8 mouse cellular contexts compared by ENCODE assay signal in genomic region chr3:116711624-116712435, GRCm38 (mm10). TPM values are rescaled to one million over a fixed set of nuclear protein-coding genes. Genes with fewer than 3 reads are reported as not detected.
A peak's percentile ranks its signal among the peaks of the same experiment; 100 is the strongest.
DNase-seq lines count a peak whose midpoint lies in the region; ATAC-seq and TF ChIP-seq lines count a peak whose summit lies in the region.

No protein-coding gene starts in this region.

- peak; percentile 74 to 79; a peak in 3 of 4 replicates for TF ChIP-seq POLR2A in MEL (IDR thresholded peaks at IDR 0.05; ENCODE audit: control insufficient read depth in 1 of 2, insufficient read depth in 1 of 2, low read depth in 1 of 2, low read length in 2 of 2, poor library complexity in 1 of 2)

- peak overlapping the region; percentile 94 for H3K9ac ChIP-seq in MEL (ENCODE audit: control insufficient read depth, low read depth, low read length, poor library complexity, severe bottlenecking)
- H3K9ac ChIP-seq in lung, postnatal 0 days (replicated peaks; ENCODE audit: low read depth): peak overlapping the region; percentile 93

- DNase-seq in MEL (ENCODE audit: low read depth, low spot score): peak; percentile 81
- peak; percentile 74 for DNase-seq in cerebellum, adult 9-10 months
- peak; percentile 75 for DNase-seq in hindbrain, embryonic 10.5 days (ENCODE audit: low spot score)
- peak; percentile 85 to 91 for DNase-seq in layer of hippocampus, postnatal 10 days (ENCODE audit: low spot score in 2 of 2)
- DNase-seq in lung, postnatal 0 days (ENCODE audit: low spot score): peak; percentile 83
- DNase-seq in ovary, postnatal 10 days (ENCODE audit: low spot score): peak; percentile 77
- DNase-seq in thymus, postnatal 10 days (ENCODE audit: low spot score in 2 of 2): peak; percentile 42 to 68

- H3K27ac ChIP-seq in MEL (ENCODE audit: control insufficient read depth, low read depth, low read length): peak overlapping the region; percentile 36
- peak overlapping the region; percentile 94 for H3K27ac ChIP-seq in hindbrain, embryonic 10.5 days
- H3K27ac ChIP-seq in lung, postnatal 0 days (ENCODE audit: low read length): peak overlapping the region; percentile 88

- TF ChIP-seq RAD21 in MEL (IDR thresholded peaks at IDR 0.05; ENCODE audit: low read depth, low read length): no peak

- H3K36me3 ChIP-seq in MEL (ENCODE audit: control insufficient read depth in 1 of 2, insufficient read depth in 2 of 2, low read length in 2 of 2): peaks cover 2 to 10% of the 10 kb centered on the region in 2 experiments; a peak in 2 of 4 replicates
- no peaks in the 10 kb centered on the region for H3K36me3 ChIP-seq in hindbrain, embryonic 10.5 days
- no peaks in the 10 kb centered on the region for H3K36me3 ChIP-seq in lung, postnatal 0 days (ENCODE audit: insufficient read depth, low read length)

- no peak; a peak in 1 of 4 replicates for TF ChIP-seq EP300 in MEL (IDR thresholded peaks at IDR 0.05; ENCODE audit: low read depth in 1 of 2, low read length in 2 of 2)
- no peak for TF ChIP-seq EP300 in lung, postnatal 0 days (IDR thresholded peaks at IDR 0.05)

- H3K4me1 ChIP-seq in MEL (ENCODE audit: control insufficient read depth in 1 of 2, insufficient read depth in 2 of 2, low read length in 2 of 2): peaks cover 4 to 17% of the 10 kb centered on the region in 2 experiments; a peak in 3 of 4 replicates
- peaks cover 10% of the 10 kb centered on the region for H3K4me1 ChIP-seq in hindbrain, embryonic 10.5 days (replicated peaks)
- peaks cover 5% of the 10 kb centered on the region; the same call in 1 of the 2 replicates for H3K4me1 ChIP-seq in lung, postnatal 0 days (ENCODE audit: insufficient read depth, low read depth, low read length)

- H3K4me2 ChIP-seq in lung, postnatal 0 days (replicated peaks; ENCODE audit: low read depth, low read length): peak overlapping the region; percentile 87

- TF ChIP-seq CTCF in MEL (IDR thresholded peaks at IDR 0.05 in 2 of 3, conservative IDR thresholded peaks at IDR 0.05 in 1 of 3; ENCODE audit: control insufficient read depth in 1 of 3, insufficient read depth in 1 of 3, low read depth in 2 of 3, low read length in 3 of 3, poor library complexity in 1 of 3, severe bottlenecking in 1 of 3): no peak
- no peak for TF ChIP-seq CTCF in lung, postnatal 0 days (IDR thresholded peaks at IDR 0.05)

- H3K79me2 ChIP-seq in MEL (ENCODE audit: control insufficient read depth, insufficient read depth, low read length, poor library complexity): peaks cover 26% of the 10 kb centered on the region

- H3K9me3 ChIP-seq in MEL (replicated peaks; ENCODE audit: insufficient read depth, low read length): no peaks in the 10 kb centered on the region
- H3K9me3 ChIP-seq in hindbrain, embryonic 10.5 days: no peaks in the 10 kb centered on the region
- H3K9me3 ChIP-seq in lung, postnatal 0 days (ENCODE audit: low read length): no peaks in the 10 kb centered on the region

- ATAC-seq in frontal cortex, adult (ENCODE audit: low TSS enrichment): peak; percentile 99
- peak; percentile 96 for ATAC-seq in lung, postnatal 0 days

- H3K27me3 ChIP-seq in MEL (ENCODE audit: control insufficient read depth in 1 of 2, insufficient read depth in 2 of 2, low read length in 2 of 2): no peaks in the 10 kb centered on the region
- H3K27me3 ChIP-seq in hindbrain, embryonic 10.5 days (ENCODE audit: insufficient read depth, poor library complexity, severe bottlenecking): peaks cover 13% of the 10 kb centered on the region
- H3K27me3 ChIP-seq in lung, postnatal 0 days (replicated peaks; ENCODE audit: insufficient read depth, low read length): no peaks in the 10 kb centered on the region

- peak overlapping the region; percentile 92 to 93 for H3K4me3 ChIP-seq in MEL (ENCODE audit: control insufficient read depth in 1 of 2, insufficient read depth in 1 of 2, low read depth in 2 of 2, low read length in 2 of 2)
- peak overlapping the region; percentile 91 for H3K4me3 ChIP-seq in hindbrain, embryonic 10.5 days
- H3K4me3 ChIP-seq in lung, postnatal 0 days (ENCODE audit: low read depth, low read length): peak overlapping the region; percentile 92

- under 1% methylated on average over 80 of the region's 85 CpGs for WGBS in hindbrain, embryonic 10.5 days
- WGBS in lung, postnatal 0 days: under 1% methylated on average over 67 of the region's 85 CpGs

TF ChIP-seq in MEL, 35 proteins besides CTCF, POLR2A, EP300 and RAD21:
- TF ChIP-seq NRF1 (IDR thresholded peaks at IDR 0.05; ENCODE audit: insufficient read depth, low read depth, low read length, poor library complexity, severe bottlenecking) (0 out of 2 replicates have a peak, but pooled peaks have one; percentile 34), UBTF (IDR thresholded peaks at IDR 0.05; ENCODE audit: borderline replicate concordance, insufficient read depth, low read depth, low read length) (0 out of 2 replicates have a peak, but pooled peaks have one; percentile 71), CHD1 (IDR thresholded peaks at IDR 0.05; ENCODE audit: low read depth, low read length) (0 out of 2 replicates have a peak, but pooled peaks have one; percentile 29), ELF1 (IDR thresholded peaks at IDR 0.05; ENCODE audit: low read depth, low read length) (peak; percentile 95), TCF12 (IDR thresholded peaks at IDR 0.05; ENCODE audit: low read depth, low read length) (peak; percentile 64), MAX (IDR thresholded peaks at IDR 0.05; ENCODE audit: low read length) (0 out of 2 replicates have a peak, but pooled peaks have one; percentile 12), HCFC1 (IDR thresholded peaks at IDR 0.05; ENCODE audit: low read depth, low read length) (peak; percentile 86), MYC (IDR thresholded peaks at IDR 0.05; ENCODE audit: low read depth, low read length) (no peak), ZMIZ1 (IDR thresholded peaks at IDR 0.05; ENCODE audit: low read depth, low read length) (no peak), RCOR1 (IDR thresholded peaks at IDR 0.05; ENCODE audit: low read depth, low read length) (0 out of 2 replicates have a peak, but pooled peaks have one; percentile 31), CHD2 (IDR thresholded peaks at IDR 0.05; ENCODE audit: low read length) (no peak), POLR2AphosphoS2 (IDR thresholded peaks at IDR 0.05; ENCODE audit: low read length) (0 out of 2 replicates have a peak, but pooled peaks have one; percentile 31), MXI1 (IDR thresholded peaks at IDR 0.05; ENCODE audit: low read depth, low read length) (peak; percentile 65), GABPA (IDR thresholded peaks at IDR 0.05; ENCODE audit: low read depth, low read length) (no peak), SIN3A (IDR thresholded peaks at IDR 0.05; ENCODE audit: low read length) (peak; percentile 88), USF2 (IDR thresholded peaks at IDR 0.05; ENCODE audit: borderline replicate concordance in 1 of 2, insufficient read depth in 1 of 2, low read depth in 1 of 2, low read length in 2 of 2) (no peak), TBP (IDR thresholded peaks at IDR 0.05; ENCODE audit: low read depth, low read length) (peak; percentile 46; the same call in 1 of the 2 replicates), USF1 (IDR thresholded peaks at IDR 0.05; ENCODE audit: low read depth, low read length) (0 out of 2 replicates have a peak, but pooled peaks have one; percentile 30), NELFE (IDR thresholded peaks at IDR 0.05; ENCODE audit: low read depth, low read length) (peak; percentile 75), ETS1 (IDR thresholded peaks at IDR 0.05; ENCODE audit: low read depth, low read length) (peak; percentile 52; the same call in 1 of the 2 replicates)

RNA-seq across cellular contexts. Expression of gene Slc35a3, which starts 0.8 kb away (rescaled TPM):
- 16.7 and 20.3 TPM in 2 replicates for total RNA-seq in MEL (2012; rRNA removed)
- 10 to 100 TPM in 1 of 2 experiments, not detected in 1; 19.2 TPM for polyA plus RNA-seq in MEL (2012; ENCODE audit: insufficient read depth in 1 of 2, insufficient read length in 2 of 2, low read depth in 1 of 2, low replicate concordance in 2 of 2, missing spikeins in 1 of 2)
- polyA plus RNA-seq in hindbrain, embryonic 10.5 days (2016; fragmentation: Nextera tagmentation; extraction: Ambion mirVana): 5.7 and 7.8 TPM in 2 replicates
- total RNA-seq in layer of hippocampus, postnatal 10 days (2021): 10 to 100 TPM; 15.2 to 16.9 TPM
- 10.0 TPM in 2 replicates for polyA plus RNA-seq in lung, postnatal 0 days (2015; fragmentation: Nextera tagmentation; extraction: Ambion mirVana)

RNA-seq across cellular contexts. Expression of gene Gm43191, which starts 30.8 kb away (rescaled TPM):
- total RNA-seq in MEL (2012; rRNA removed): 0.39 and 1.0 TPM in 2 replicates
- polyA plus RNA-seq in MEL (2012; ENCODE audit: insufficient read depth in 1 of 2, insufficient read length in 2 of 2, low read depth in 1 of 2, low replicate concordance in 2 of 2, missing spikeins in 1 of 2): not detected
- polyA plus RNA-seq in hindbrain, embryonic 10.5 days (2016; fragmentation: Nextera tagmentation; extraction: Ambion mirVana): not detected in 2 replicates
- total RNA-seq in layer of hippocampus, postnatal 10 days (2021): not detected
- not detected in 2 replicates for polyA plus RNA-seq in lung, postnatal 0 days (2015; fragmentation: Nextera tagmentation; extraction: Ambion mirVana)

RNA-seq across cellular contexts. Expression of gene Mfsd14a, which starts 49.4 kb away (rescaled TPM):
- total RNA-seq in MEL (2012; rRNA removed): 36.8 and 39.2 TPM in 2 replicates
- 100 to 1,000 TPM in 1 of 2 experiments, 10 to 100 TPM in 1; 45.9 to 111 TPM for polyA plus RNA-seq in MEL (2012; ENCODE audit: insufficient read depth in 1 of 2, insufficient read length in 2 of 2, low read depth in 1 of 2, low replicate concordance in 2 of 2, missing spikeins in 1 of 2)
- 69.4 and 80.9 TPM in 2 replicates for polyA plus RNA-seq in hindbrain, embryonic 10.5 days (2016; fragmentation: Nextera tagmentation; extraction: Ambion mirVana)
- 10 to 100 TPM; 54.8 to 57.5 TPM for total RNA-seq in layer of hippocampus, postnatal 10 days (2021)
- polyA plus RNA-seq in lung, postnatal 0 days (2015; fragmentation: Nextera tagmentation; extraction: Ambion mirVana): 70.4 and 73.4 TPM in 2 replicates

Comparison
In these comparisons a context has a peak if more than half of its experiments do, and no peak if none do; other contexts are left out.
1. Peak in every context shown above with its lines: DNase-seq, ATAC-seq, H3K4me3 ChIP-seq and H3K27ac ChIP-seq.
2. H3K27ac ChIP-seq: peak in every context shown above with its lines; median percentile 94 in hindbrain, embryonic 10.5 days; 88 in lung, postnatal 0 days; 36 in MEL.